Mouse (Mus musculus) 416B (cell line): ENCODE results near the gene Acvr2b.

Experiments
- DNase-seq: peaks from one replicate; pipeline ENCODE4 v3.0.0; 2011; ENCODE audit warnings: low read depth

The Acvr2b gene

GRCm38 (mm10) chr9:119408898-119409664 lies 7.2 kb downstream of the Acvr2b start:
- peak; percentile 15 for DNase-seq

DNA sequence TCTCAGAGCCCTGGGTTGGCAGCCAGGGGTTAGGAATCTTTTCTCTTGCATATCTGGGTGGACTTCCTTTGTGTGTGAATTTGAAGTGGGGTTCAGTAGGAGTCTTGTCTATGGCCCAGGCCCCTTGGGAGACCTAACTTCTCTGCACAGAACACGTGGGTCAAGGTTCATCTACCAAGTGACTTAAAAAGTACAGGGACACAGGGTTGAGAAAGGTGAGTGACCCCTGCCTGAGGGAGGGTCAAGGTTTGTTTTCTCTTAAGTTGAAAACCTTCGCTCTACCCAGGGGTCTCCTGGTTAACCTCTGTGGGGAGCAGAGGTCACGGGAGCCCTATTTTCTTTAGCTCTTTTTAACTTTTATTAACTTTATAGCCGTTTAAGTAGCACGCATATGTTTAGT lies 7.9 kb downstream of the Acvr2b start:
- no peak for DNase-seq

GRCm38 (mm10) chr9:119418025-119418424 lies 16.1 kb downstream of the Acvr2b start:
- no peak for DNase-seq

DNA sequence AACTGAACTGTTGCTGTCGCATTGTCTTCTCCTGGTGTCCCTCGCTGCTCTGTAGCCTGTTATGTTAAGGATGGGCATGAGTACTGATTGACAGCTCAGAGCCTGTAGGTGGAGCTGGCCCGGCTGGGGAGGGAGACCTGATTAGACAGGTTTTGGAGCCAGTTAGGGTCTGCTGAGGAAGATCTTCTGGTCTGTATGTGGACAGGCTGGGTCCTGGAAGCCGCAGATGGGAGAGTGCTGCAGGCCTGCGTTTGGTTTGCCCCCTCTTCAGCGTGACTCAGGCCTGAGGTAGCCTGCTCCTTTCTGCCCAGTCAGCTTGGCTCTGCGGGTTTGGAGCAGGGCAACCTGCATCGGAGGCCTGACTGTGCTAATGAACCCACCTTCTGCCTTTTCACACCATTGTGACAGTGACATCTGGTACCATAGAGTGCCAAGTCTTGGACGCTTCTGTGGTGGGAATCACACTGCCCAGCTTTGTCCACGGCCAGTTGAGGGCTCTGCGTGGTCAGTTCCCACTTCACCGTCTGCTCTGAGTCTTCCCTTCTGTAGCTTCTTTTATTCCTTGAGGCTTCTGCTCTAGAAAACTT lies 18.0 kb downstream of the Acvr2b start:
- no peak for DNase-seq

DNA sequence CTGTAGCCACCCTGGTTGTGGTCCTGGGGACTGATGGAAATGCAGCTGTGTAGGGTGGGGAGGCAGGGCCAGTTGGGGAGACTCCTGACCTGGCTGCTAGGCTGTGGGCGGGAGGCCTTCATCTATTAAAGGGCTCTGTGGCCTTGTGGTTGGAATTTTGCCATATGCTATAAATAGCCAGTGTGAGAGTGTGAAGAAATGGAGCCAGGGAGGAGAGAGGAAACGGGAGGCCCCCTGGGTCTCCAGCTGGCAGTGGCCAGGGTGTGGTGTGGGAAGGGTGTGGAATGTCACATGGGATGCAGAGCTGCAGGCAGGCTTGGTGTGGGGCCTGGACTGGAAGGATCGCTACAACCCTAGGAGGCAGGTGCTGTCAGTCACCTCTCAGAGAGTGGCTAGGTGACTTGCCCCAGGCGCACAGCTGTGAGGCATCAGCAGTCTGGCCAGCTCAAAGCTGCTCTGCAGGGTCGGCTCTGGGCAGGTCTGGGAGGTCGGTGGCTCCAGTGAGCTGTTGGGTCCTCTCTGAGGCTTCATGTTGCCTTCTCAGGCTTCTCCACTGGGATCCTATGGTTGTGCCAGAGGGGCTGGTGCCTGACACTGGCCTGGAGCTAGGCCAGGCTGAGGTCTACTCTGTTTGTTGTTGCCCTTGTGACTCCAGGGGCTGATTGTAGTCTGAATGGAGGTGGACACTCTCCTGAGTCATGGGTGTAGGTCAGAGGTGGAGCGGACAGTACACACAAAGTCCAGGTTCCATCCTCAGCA lies 23.5 kb downstream of the Acvr2b start:
- peak; percentile 79 for DNase-seq

GRCm38 (mm10) chr9:119425976-119426415 lies 24.1 kb downstream of the Acvr2b start:
- DNase-seq: no peak

GRCm38 (mm10) chr9:119426483-119426882 lies 24.6 kb downstream of the Acvr2b start:
- no peak for DNase-seq

GRCm38 (mm10) chr9:119430311-119430710 lies 28.4 kb downstream of the Acvr2b start:
- peak; percentile 80 for DNase-seq

- DNase-seq: peak; percentile 12
These were observed 33.9 kb downstream of the Acvr2b start for GRCm38 (mm10) chr9:119435855-119436254.

DNA sequence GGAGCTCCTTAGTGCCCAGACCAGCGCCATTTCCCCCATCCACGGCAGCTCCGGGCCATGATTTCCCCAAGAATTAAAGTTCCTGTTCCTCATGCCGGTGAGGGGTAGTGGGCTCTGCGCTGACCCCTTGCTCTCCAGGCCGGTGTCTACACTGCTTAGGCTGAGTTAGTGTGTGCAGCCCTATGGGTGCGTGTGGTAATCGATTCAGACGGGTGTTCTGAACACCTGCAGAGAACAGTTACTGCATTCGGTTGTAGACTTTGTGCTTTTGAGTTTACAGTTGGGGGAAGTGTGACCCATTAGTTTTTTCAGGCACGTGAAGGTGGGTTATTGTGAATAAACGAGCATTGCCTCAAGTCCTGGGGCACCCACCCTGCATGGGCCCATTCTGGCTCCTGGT lies 36.1 kb downstream of the Acvr2b start:
- DNase-seq: no peak

GRCm38 (mm10) chr9:119438498-119439000 lies 36.6 kb downstream of the Acvr2b start:
- DNase-seq: no peak

GRCm38 (mm10) chr9:119444738-119445429 lies 43.0 kb downstream of the Acvr2b start, which contains the start of gene Exog:
TSS of gene Exog (plus strand) at chr9:119444943.
- peak; percentile 94 for DNase-seq

DNA sequence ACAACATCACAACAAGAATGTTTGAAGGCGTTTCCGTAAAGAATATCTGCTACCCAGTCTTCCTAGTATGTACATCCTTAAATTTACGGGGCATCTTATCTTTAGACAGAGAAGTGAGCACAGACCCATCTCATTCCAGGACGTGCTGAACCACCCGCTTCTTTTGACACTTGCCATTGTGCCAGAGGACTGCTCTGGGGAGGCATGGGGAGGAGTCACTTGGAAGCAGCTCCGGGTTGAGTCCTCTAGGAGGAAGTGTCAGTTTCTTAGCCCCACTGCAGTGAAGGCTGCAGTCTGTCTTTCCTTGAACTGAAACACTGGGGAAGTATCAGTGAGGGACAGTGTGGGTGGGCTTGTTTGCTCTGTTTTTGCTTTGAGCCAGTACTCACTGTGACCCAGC lies 43.8 kb downstream of the Acvr2b start:
- DNase-seq: peak; percentile 68

GRCm38 (mm10) chr9:119455967-119456366 lies 54.0 kb downstream of the Acvr2b start:
- no peak for DNase-seq

- DNase-seq: no peak
These were observed 55.2 kb downstream of the Acvr2b start for GRCm38 (mm10) chr9:119457122-119457521.

- DNase-seq: peak; percentile 67
These were observed 58.5 kb downstream of the Acvr2b start for GRCm38 (mm10) chr9:119460410-119460809.

DNA sequence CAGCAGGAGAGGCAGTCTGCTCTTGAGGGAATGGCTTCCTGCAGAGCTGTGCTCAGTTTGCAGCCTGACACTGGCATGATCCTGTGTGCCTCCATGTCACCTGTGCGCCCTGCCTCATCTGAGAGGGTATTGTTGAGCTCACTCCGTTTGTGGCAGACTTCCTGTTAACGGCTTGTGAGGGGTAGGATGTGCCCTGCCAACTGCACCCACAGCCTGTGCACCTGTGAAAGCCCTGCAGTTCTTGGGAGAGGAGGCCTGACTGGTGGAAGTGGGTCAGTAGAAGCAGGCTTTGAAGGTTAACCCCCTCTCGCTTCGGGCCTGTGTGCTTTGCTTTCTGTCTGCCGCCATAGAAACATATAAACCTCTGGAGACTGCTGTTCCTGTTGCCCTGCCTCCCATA lies 63.1 kb downstream of the Acvr2b start:
- DNase-seq: no peak

- peak; percentile 60 for DNase-seq
These were observed 63.7 kb downstream of the Acvr2b start for GRCm38 (mm10) chr9:119465595-119465994.

DNA sequence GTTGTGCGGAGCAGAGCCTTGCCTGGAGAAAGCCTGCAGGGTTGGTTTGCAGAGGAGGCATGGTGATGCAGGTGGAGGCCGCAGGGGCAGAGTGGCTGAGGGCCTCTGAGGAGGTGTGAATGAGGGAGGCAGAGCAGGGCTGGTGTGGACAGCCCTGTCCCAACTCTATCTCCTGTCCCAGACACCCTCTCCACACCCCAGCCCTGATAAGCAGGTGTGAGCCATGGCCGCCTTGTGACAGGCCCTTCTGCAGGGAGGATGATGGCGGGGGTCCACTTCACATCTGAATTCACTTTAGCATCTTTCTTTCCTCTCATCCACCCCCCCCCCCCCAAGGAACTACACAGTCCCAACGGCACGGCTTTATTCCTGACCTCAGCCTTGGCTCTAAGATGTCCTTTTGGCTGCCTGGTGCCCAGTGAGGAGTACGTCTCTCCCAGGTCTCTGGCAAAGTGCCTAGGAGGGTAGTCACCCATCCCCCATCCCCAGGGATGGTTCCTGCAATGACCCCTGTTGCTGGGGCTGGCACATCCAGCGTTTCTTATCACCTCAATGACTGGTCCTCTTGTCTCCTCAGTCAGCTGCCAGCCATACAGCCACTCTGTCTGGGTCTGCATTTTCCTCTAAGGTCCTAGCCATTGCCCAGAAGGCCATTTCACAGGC lies 67.9 kb downstream of the Acvr2b start:
- no peak for DNase-seq

DNA sequence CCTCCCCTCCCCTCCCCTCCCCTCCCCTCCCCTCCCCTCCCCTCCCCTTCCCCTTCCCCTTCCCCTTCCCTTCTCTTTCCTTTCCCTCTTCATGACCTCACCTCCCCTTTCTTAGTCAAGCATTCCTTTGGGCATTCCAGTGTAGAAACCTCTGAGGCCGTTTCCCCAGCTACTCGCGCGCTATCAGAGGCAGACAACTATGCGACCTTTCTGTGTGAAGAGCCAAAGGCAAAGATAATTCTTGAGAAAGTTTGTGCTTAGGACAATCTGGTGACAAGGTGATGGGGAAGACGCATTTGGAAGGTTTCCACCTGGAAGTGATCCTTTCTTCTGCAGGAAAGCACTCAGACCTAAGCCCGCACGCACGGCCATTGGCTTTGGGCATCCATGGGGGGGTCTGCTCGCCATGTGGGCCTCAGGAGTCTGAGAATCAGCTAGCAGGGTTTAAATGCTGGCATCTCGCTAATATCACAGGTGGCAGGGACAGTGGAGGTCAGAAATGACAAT lies 70.5 kb downstream of the Acvr2b start:
- DNase-seq: no peak

GRCm38 (mm10) chr9:119473011-119473410 lies 71.1 kb downstream of the Acvr2b start:
- DNase-seq: no peak
